ENCODE assay signal across 21 mouse cellular contexts in the genomic region with DNA sequence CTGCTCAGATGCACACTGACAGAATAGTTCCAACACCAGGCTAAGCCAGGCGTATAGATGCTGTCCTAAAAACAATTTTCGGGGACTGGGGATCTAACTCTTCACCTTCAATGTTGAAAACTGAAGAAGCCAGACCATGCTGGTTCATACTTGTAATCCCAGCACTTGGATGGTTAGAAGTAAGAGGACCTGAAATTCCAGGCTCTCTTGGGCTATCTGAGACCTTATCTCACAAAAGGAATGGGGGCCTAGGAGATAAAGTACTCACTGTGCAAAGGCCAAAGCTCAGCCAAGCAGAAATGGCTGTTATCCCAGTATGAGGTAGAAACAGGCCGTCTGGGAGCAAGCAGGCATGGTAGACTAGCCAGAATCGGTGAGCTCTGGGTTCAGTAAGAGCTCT.
DNase-seq lines count a peak whose midpoint lies in the region; ATAC-seq and TF ChIP-seq lines count a peak whose summit lies in the region.
"Had no signal": no experiment of that assay in that cellular context is flagged by ENCODE, and none has a peak within 500 bp of the region (broad histone marks: within the 10 kb centered on the region; RNA-seq: fewer than 3 reads in every experiment).

No protein-coding gene starts in this region.

- intact Hi-C loops in heart, postnatal 10 days (cut with DNase I), result no loop called here

- H3K79me2 ChIP-seq in MEL (ENCODE audit: control insufficient read depth, insufficient read depth, low read length, poor library complexity), result no peaks in the 10 kb centered on the region

- peaks cover 0 to 44% of the 10 kb centered on the region in 2 experiments; a peak in 2 of 4 replicates for H3K36me3 ChIP-seq in MEL (ENCODE audit: control insufficient read depth in 1 of 2, insufficient read depth in 2 of 2, low read length in 2 of 2)
- no peaks in the 10 kb centered on the region for H3K36me3 ChIP-seq in intestine, postnatal 0 days (ENCODE audit: control insufficient read depth, insufficient read depth)
- H3K36me3 ChIP-seq in midbrain, embryonic 13.5 days, result no peaks in the 10 kb centered on the region
- H3K36me3 ChIP-seq: forebrain, embryonic 10.5 days had no signal

- TF ChIP-seq EP300 in MEL (IDR thresholded peaks at IDR 0.05; ENCODE audit: low read depth in 1 of 2, low read length in 2 of 2), result peak; percentile 28 to 32; a peak in 1 of 4 replicates

- 68% methylated on average over 4 of the region's 4 CpGs for WGBS in intestine, postnatal 0 days
- 82% methylated on average over 4 of the region's 4 CpGs for whole genome bisulfite sequencing in midbrain, embryonic 13.5 days

- no peak overlapping the region; the same call in 1 of the 2 replicates for H3K4me2 ChIP-seq in intestine, postnatal 0 days (replicated peaks; ENCODE audit: low read depth)
- H3K4me2 ChIP-seq in midbrain, embryonic 13.5 days (replicated peaks), result no peak overlapping the region
- H3K4me2 ChIP-seq: forebrain, embryonic 13.5 days; heart, embryonic 11.5 days; hindbrain, embryonic 14.5 days had no signal

- peaks cover 31 to 54% of the 10 kb centered on the region in 2 experiments for H3K4me1 ChIP-seq in MEL (ENCODE audit: control insufficient read depth in 1 of 2, insufficient read depth in 2 of 2, low read length in 2 of 2)
- 0 out of 2 replicates have a peak, but pooled peaks cover 3% of the 10 kb centered on the region for H3K4me1 ChIP-seq in intestine, postnatal 0 days (replicated peaks; ENCODE audit: control insufficient read depth, insufficient read depth, low read length)
- peaks cover 4% of the 10 kb centered on the region for H3K4me1 ChIP-seq in midbrain, embryonic 13.5 days (replicated peaks)

- DNase-seq in heart, adult 11 months, result peak; percentile 55
- no peak for DNase-seq in heart, postnatal 10 days
- no peak for DNase-seq in MEL (ENCODE audit: low read depth, low spot score)
- DNase-seq in Muller cell, postnatal 12 days (ENCODE audit: inconsistent ontology term), result no peak
- DNase-seq: adrenal gland, adult 8-10 months; adrenal gland, postnatal 25 days; cerebellum, adult 11-12 months; cerebellum, adult 9-10 months; cerebellum, postnatal 14 days; gastrocnemius, postnatal 10 days; gastrocnemius, postnatal 36 days; heart, postnatal 36 days had no signal

- no peak overlapping the region for H3K4me3 ChIP-seq in MEL (ENCODE audit: control insufficient read depth in 1 of 2, insufficient read depth in 1 of 2, low read depth in 2 of 2, low read length in 2 of 2)
- no peak overlapping the region for H3K4me3 ChIP-seq in intestine, postnatal 0 days (ENCODE audit: low read depth, low read length)
- no peak overlapping the region for H3K4me3 ChIP-seq in midbrain, embryonic 13.5 days (replicated peaks)
- H3K4me3 ChIP-seq: forebrain, embryonic 10.5 days; forebrain, embryonic 13.5 days had no signal

- no peak for TF ChIP-seq POLR2A in MEL (IDR thresholded peaks at IDR 0.05; ENCODE audit: control insufficient read depth in 1 of 2, insufficient read depth in 1 of 2, low read depth in 1 of 2, low read length in 2 of 2, poor library complexity in 1 of 2)

- H3K9me3 ChIP-seq in MEL (replicated peaks; ENCODE audit: insufficient read depth, low read length), result no peaks in the 10 kb centered on the region
- no peaks in the 10 kb centered on the region for H3K9me3 ChIP-seq in intestine, postnatal 0 days (ENCODE audit: control insufficient read depth)
- no peaks in the 10 kb centered on the region for H3K9me3 ChIP-seq in midbrain, embryonic 13.5 days
- H3K9me3 ChIP-seq: forebrain, embryonic 10.5 days; forebrain, embryonic 13.5 days had no signal

- no peak overlapping the region for H3K9ac ChIP-seq in MEL (ENCODE audit: control insufficient read depth, low read depth, low read length, poor library complexity, severe bottlenecking)
- no peak overlapping the region for H3K9ac ChIP-seq in intestine, postnatal 0 days (ENCODE audit: low read depth, low read length)
- H3K9ac ChIP-seq in midbrain, embryonic 13.5 days (replicated peaks), result no peak overlapping the region
- H3K9ac ChIP-seq: forebrain, embryonic 13.5 days; hindbrain, embryonic 14.5 days had no signal

- H3K27me3 ChIP-seq in MEL (ENCODE audit: control insufficient read depth in 1 of 2, insufficient read depth in 2 of 2, low read length in 2 of 2), result no peaks in the 10 kb centered on the region
- H3K27me3 ChIP-seq in intestine, postnatal 0 days (replicated peaks; ENCODE audit: control insufficient read depth, insufficient read depth, low read length), result no peaks in the 10 kb centered on the region
- H3K27me3 ChIP-seq in midbrain, embryonic 13.5 days, result no peaks in the 10 kb centered on the region
- H3K27me3 ChIP-seq: forebrain, embryonic 13.5 days had no signal

- H3K27ac ChIP-seq in MEL (ENCODE audit: control insufficient read depth, low read depth, low read length), result no peak overlapping the region; the same call in 1 of the 2 replicates
- H3K27ac ChIP-seq in intestine, postnatal 0 days (ENCODE audit: low read depth, low read length), result peak overlapping the region; percentile 31; the same call in 1 of the 2 replicates
- no peak overlapping the region for H3K27ac ChIP-seq in midbrain, embryonic 13.5 days
- H3K27ac ChIP-seq: forebrain, embryonic 10.5 days; forebrain, embryonic 13.5 days; hindbrain, embryonic 14.5 days; hindbrain, postnatal 0 days had no signal

- no peak for ATAC-seq in intestine, postnatal 0 days
- ATAC-seq in midbrain, embryonic 13.5 days, result no peak
- ATAC-seq: forebrain, embryonic 13.5 days; forebrain, embryonic 16.5 days; hindbrain, postnatal 0 days; inflammation-experienced regulatory T-cells, adult 6 months had no signal

- TF ChIP-seq RAD21 in MEL (IDR thresholded peaks at IDR 0.05; ENCODE audit: low read depth, low read length), result no peak

- TF ChIP-seq CTCF in MEL (IDR thresholded peaks at IDR 0.05 in 2 of 3, conservative IDR thresholded peaks at IDR 0.05 in 1 of 3; ENCODE audit: control insufficient read depth in 1 of 3, insufficient read depth in 1 of 3, low read depth in 2 of 3, low read length in 3 of 3, poor library complexity in 1 of 3, severe bottlenecking in 1 of 3), result no peak
- no peak for TF ChIP-seq CTCF in intestine, postnatal 0 days (IDR thresholded peaks at IDR 0.05; ENCODE audit: low read depth)

TF ChIP-seq in MEL, 35 proteins besides CTCF, POLR2A, EP300 and RAD21:
- peak; percentile 56; the same call in 1 of the 2 replicates for TF ChIP-seq GATA1 (IDR thresholded peaks at IDR 0.05; ENCODE audit: low read depth, low read length)
- no peak for TF ChIP-seq ZNF384 (IDR thresholded peaks at IDR 0.05; ENCODE audit: low read depth, low read length)
- no peak for TF ChIP-seq MAFK (IDR thresholded peaks at IDR 0.05; ENCODE audit: borderline replicate concordance, low read depth, low read length)
- TF ChIP-seq GABPA (IDR thresholded peaks at IDR 0.05; ENCODE audit: low read depth, low read length), result no peak
